Mouse (Mus musculus): ENCODE measurements around the gene Rtn2.
"Not testable (repeated sequence)": the region's sequence is repeated elsewhere in the genome, so short reads cannot be mapped to it uniquely, and the experiment has no call there.

Rtn2 gene

DNA sequence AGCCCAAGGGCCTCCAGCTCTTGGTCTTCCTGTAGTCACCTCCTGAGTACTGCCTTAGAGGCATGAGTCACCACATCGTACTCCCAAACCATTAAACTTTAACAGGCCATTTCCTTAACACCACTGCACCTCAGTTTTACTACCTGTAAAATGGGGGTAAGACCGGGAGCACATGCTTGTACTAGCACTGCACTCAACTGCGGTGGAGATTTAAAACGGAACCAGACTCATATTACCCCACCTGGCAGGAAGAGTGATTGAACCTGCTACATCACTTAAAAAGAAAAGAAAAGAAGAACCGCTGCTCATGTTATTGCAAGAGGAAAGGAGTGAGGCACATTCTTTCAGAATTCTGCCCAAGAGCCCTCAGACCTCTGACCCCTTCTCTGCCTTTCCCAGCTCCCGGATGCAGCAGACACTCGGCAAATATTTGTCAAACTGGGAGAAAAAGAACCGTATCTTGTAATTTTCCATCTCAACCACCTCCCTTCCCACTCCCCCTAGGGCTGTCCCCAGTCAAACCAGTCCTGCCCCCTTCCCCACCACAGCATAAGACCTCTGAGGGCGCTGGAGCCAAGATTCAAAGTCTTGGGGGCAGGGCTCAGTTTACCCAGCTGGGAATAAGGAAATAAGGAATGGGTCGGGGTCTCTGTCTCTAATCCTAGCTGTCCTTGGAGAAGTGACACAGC is 13.3 kb upstream of the Rtn2 start:
- DNase-seq (ENCODE audit: low spot score in 2 of 2): no peak

DNA sequence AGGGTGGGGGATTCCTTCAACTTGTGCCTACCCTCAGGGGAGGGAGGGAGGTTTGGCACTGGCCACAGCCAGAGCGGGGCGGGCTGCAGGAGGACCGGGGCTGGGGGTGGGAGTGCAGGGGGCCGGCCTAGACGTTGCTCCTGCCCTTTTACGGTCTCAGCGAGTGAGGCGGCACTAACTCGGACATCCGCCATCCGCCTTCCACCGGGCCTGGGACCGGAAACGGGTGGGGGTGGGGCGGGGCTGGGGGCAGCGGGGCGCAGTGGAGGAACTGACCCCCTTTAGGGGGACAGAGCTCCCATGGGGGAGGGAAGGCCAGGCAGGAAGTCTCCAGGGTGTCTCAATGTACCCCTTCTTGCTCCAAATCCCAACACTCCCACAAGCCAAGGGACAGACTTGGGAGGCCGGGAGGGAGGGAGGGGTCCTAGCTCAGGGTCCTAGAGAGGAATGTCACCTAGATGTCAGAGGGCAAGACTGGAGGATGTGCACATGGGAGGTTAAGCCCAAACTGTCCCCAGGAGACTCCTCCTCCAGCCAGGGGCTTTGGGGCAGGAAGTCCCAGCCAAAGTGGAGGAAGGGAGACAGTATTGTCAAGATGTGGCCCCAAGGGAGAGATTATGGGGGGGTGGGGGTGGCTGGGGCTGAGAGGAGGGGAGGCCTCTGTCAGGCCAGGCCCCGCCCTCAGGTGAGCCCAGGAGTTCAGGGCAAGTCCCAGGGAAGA is 12.5 kb upstream of the Rtn2 start:
- DNase-seq (ENCODE audit: low spot score in 2 of 2): no peak

GRCm38 (mm10) chr7:19270509-19271237 is 11.8 kb upstream of the Rtn2 start:
- DNase-seq (ENCODE audit: low spot score in 2 of 2): no peak

- peak in 1 of 2 experiments; percentile 86 for DNase-seq (ENCODE audit: low spot score in 2 of 2)
These were observed 10.9 kb upstream of the Rtn2 start, which contains the start of gene Vasp for GRCm38 (mm10) chr7:19271238-19272172. Vasp (minus strand) TSS chr7:19271817.

DNA sequence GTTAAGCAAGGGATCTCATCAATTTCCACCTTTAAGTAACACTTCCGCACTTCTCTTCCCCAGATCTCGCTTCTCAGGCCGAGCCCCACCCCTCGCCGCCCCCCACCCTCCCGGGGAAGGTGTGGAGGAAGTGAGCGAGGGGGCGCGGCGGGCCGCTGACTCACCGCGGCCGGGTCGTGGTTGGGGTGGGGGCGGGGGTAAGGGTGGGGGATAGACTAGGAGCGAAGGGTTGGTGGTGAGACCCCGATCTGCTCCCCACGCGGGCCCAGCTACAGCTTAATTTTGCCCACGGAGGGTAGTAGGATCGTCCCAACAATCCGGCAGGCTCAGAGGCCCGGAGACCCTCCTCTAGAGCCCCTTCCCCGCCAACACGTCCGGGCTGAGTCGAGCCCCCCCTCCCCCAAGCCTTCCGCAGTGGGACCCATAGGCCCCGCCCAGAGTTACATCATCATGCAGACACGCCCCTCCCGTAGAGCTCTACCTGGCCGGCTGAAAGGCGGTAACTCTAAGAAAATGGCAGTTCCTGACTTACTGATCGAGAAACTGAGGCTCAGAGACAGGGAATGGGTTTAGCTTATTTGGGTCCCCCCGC is 10.2 kb upstream of the Rtn2 start:
- DNase-seq (ENCODE audit: low spot score in 2 of 2): no peak

- no peak for DNase-seq (ENCODE audit: low spot score in 2 of 2)
These were observed 6.2 kb upstream of the Rtn2 start for GRCm38 (mm10) chr7:19276253-19276652.

DNA sequence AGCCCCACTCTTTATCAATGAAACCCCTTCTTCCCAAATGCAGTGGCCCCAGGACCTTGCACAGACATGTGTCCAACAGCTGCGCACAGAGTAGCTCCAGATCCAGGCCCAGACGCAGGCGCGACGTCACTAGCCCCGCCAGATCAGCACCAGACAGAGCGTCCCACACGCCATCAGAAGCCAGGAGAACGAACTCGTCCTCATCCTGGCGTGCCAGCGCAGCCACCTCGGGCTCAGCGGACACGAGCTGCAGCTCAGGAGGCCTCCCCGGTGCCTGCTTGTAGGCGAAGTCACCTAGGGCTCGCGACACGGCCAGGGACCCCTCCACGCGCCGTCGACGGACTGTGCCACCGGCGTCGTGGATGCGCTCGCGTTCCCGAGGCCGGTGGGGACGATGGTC is 3.4 kb upstream of the Rtn2 start:
- no peak for DNase-seq (ENCODE audit: low spot score in 2 of 2)

GRCm38 (mm10) chr7:19279581-19280114 is 2.8 kb upstream of the Rtn2 start, which contains the start of gene Ppm1n:
Ppm1n (minus strand) TSS chr7:19280064.
- no peak for DNase-seq (ENCODE audit: low spot score in 2 of 2)

DNA sequence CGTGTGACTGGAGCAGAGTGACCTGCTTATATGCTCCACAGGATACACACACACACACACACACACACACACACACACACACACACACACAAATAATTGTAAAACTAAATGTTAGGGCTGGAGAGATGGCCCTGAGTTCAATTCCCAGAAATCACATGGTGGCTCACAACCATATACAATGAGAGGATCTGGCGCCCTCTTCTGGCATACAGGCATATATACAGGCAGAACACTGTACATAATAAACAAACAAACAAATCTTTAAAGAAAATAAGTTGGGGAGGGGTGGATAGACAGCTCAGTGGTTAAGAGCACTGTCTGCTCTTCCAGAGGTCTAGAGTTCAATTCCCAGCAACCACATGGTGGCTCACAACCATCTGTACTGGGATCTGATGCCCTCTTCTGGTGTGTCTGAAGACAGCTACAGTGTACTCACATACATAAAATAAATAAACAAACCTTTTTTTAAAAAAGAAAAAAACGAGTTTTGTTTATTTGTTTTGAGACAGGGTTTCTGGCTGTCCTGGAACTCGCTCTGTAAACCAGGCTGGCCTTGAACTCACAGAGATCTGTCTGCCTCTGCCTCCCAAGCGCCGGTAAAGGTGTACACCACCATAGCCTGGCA is 632 bp upstream of the Rtn2 start:
- not testable (repeated sequence) for DNase-seq (ENCODE audit: low spot score in 2 of 2)

GRCm38 (mm10) chr7:19282791-19283405 is 474 bp downstream of the Rtn2 start:
- no peak for DNase-seq (ENCODE audit: low spot score in 2 of 2)

DNA sequence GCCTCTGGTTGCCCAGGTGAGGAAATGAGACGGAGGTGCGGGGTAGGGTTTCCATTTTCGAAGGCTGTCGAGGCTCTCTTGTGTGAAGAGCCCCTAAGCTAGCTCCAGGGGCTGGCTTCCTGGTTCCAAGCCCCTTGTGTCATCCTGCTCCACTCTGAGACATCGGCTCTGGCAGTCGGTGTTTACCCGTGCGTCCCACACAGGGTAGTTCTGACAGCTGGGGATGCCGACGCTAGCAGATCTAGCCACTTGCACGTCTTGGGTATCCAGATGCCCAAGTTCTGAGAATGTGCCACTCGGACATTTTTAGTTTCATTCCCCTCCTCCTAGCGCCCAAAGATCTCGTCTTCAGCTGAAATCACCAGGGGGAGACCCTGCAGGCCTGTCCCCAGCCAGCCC is 981 bp downstream of the Rtn2 start:
- DNase-seq (ENCODE audit: low spot score in 2 of 2): peak in 1 of 2 experiments; percentile 49

GRCm38 (mm10) chr7:19284763-19285162 is 2.3 kb downstream of the Rtn2 start:
- DNase-seq (ENCODE audit: low spot score in 2 of 2): peak in 1 of 2 experiments; percentile 63

GRCm38 (mm10) chr7:19290969-19291596 is 8.7 kb downstream of the Rtn2 start:
- DNase-seq (ENCODE audit: low spot score in 2 of 2): no peak

DNA sequence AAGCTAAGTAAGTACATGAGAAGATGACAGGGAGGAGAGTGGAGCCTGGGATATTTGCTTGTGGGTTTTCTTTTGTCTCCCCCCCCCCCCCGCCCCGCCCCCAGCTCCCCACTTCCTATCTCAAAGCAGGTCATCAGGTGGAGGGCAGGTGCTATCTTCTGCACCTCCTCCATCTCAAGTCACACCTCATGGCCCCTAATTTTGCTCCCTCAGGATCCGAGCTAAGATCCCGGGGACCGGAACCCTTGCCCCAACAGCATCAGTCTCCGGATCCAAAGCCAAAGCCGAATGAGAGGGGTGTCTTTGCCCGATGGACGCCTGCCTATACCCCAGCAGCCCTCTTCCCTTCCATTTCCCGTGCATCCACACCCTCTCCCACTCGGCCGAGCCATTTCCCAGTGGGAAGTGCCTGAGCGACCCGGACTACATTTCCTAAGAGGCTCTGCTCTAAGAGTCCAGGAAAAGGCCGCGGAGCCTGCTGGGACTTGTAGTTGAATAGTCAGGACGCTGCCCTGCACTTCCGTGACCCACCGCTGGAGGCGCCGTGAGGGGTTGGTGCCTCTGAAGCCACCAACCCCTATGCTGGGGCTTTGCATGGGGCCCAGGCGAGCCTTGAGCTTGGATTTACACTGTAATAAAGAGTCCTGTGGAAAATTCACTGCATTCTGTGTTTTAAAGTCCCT is 13.2 kb downstream of the Rtn2 start:
- peak; percentile 74 to 98 for DNase-seq (ENCODE audit: low spot score in 2 of 2)

- DNase-seq (ENCODE audit: low spot score in 2 of 2): no peak
These were observed 14.6 kb downstream of the Rtn2 start for GRCm38 (mm10) chr7:19297034-19297433.

DNA sequence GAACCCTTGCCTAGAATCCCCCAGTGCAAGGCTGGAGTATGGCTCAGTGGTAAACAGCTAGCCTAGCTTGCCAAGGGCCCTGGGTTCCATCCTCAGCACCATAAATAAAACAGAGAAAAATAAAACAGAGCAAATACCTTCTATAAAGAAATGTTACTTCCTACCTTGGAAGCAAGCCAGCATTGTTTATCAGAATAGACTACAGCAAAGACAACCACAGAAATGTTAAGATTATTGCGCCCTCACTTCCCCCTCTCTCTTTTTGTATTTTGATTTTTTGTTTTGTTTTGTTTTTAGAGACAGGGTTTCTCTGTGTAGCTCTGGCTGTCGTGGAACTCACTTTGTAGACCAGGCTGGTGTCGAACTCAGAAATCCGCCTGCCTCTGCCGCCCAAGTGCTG is 15.4 kb downstream of the Rtn2 start:
- no peak for DNase-seq (ENCODE audit: low spot score in 2 of 2)

GRCm38 (mm10) chr7:19299194-19299593 is 16.8 kb downstream of the Rtn2 start:
- DNase-seq (ENCODE audit: low spot score in 2 of 2): no peak

- DNase-seq (ENCODE audit: low spot score in 2 of 2): peak in 1 of 2 experiments; percentile 79
These were observed 18.3 kb downstream of the Rtn2 start for GRCm38 (mm10) chr7:19300501-19301421.
